Mouse (Mus musculus): ENCODE data around the gene Miip.

Miip gene

DNA sequence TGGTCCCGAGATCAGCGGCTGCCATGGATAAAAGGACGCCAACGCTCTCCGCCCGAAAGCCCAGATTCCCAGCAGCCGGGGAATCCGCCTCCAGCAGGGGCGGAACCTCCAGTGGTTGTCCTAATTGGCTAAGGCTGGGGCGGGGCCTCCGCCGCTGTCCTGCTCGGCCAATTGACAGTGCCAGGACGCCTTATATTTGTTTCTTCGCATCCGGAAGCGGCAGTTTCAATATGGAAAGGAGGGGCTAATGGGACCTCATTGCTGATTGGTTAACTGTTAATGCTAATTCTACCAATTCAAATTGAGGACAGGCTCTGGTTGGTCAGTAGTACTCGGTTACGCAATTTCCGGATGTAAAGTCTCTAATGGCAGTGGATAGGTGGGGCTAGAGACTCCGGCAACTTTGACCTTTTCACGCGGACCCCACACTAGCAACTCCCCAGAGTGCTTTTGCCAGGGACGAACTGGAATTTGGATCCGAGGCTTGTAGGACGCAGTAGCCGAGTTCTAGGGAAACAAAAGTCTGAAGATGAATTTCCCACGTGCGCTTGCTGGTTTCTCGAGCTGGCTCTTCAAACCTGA, at the start of gene Miip, which contains the start of gene Fv1:
TSS of gene Miip (minus strand) at position 367 of the 582 bp plus-strand sequence.
TSS of gene Fv1 (plus strand) at position 530 of the 582 bp plus-strand sequence.
- peak; percentile 98 for DNase-seq (ENCODE audit: extremely low read depth, low read depth, low spot score)

DNA sequence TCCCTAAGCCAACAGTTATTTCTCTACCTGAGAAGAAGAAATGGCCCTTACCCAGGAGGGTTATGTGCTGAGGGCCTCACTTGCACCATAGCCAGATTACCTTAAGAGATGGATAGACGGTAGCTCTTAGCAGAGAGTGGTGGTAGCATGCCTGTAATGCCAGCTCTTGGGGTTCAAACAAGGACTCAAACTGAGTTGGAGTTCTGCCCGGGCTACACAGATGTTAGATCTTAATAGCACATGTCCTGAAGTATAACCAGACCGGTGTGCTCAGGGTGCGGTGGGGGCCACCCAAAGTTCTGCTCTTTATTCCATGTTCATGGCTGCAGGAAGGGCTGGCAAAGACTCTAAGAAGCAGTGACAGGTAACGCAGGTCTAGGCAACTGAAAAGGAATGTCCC, 40.9 kb upstream of the Miip start:
- DNase-seq (ENCODE audit: extremely low read depth, low read depth, low spot score): no peak

DNA sequence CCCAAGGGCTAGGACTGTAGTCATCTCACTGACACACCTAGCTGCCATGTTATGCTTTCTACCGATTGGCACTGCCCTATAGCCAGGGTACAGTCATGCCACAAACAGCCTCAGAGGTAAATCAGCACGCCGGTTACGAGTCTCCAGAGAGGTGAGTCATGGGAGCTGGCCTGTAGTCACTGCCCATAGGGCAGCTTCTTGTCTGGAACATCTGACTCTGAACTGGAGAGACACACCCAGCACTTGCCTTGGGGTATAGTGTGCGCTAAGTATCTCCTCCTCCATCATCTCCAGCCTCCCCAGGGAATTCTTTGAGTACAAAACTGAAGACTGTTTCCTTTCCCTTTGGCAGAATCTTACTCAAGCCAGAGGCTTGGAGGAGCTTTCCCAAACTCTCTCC, 37.6 kb upstream of the Miip start:
- peak; percentile 37 for DNase-seq (ENCODE audit: extremely low read depth, low read depth, low spot score)

DNA sequence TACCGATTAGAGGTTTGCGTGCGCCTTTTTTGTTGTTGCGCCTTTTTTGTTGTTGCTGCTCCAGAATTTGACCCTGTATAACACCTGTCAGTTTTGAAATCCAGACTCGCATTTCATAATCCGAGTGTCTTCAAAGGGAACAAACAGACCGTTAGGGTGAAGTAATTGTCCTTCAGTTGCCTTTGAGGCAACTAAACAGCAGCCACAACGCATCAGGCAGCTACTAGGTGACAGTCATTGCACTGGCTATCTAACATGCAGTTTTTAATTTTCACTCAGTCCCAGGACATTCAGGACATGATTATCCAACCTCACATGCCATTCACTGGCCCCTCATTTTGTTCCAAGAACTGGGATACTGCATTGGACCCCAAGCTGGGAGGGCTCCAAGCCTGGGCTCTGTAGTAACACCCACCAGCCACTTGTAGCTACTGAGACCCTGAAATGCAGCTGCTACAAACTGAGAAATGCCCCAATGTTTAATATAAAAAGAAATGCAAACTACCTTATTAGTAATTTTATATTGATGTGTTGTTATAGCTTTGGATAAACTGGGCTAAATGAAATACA, 36.6 kb upstream of the Miip start:
- DNase-seq (ENCODE audit: extremely low read depth, low read depth, low spot score): peak; percentile 49

DNA sequence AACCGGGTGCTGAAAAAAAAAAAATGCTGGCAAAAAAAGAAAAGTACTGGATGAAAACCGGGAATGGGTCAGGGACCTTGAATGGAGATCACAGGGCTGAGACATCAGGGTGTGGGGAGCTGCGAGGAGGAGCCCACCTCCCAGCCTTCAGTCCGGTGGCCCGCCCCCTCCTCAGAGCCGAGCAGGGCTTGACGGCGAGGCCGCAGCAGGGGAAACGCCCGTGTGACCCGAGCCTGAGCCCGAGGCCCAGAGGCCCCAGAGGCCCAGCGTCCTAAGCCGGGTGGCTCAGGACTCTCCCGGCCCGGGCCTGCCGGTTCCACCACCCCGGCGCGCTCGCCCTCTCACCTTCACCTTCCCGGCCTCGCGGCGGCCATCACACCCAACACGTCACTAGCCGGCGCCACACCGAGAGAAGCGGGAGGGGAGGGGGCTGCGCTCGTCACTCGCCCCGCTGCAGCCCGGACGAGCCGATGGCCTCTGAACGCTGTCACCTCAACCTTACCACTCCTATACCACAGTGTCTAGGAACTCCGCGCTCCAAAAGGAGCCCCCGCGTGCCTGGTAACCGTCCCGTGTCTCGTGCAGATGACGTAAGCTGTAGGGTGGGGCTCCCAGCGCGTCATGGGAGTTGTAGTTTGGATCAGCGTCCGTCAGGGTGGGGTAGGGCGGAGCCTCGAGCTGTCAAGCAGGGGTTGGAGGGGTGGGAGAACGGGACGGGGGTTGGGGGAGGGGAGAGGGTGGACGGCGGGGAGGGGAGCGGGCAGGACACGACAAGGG, 35.9 kb upstream of the Miip start, which contains the start of gene Mfn2:
TSS of gene Mfn2 (minus strand) at position 392 of the 777 bp plus-strand sequence.
- DNase-seq (ENCODE audit: extremely low read depth, low read depth, low spot score): peak; percentile 14

DNA sequence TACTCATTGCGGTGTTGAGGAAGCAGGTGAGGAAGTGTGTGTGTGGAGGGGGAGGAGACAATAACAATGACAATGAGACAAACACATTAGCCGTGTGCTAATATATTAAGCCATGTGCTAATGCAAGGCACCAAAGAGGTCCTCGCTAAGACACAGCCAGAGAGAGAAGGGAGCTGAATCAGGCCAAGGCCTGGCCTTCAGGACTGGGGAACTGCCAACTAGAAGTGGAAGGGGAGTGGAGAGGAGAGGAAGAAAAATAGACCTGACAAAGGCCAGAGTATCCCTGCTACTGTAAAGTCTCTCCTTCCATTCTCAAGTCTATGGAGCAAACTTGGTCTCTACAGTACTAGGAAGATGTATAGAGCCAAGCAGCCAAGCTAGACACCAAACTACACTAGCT, 35.0 kb upstream of the Miip start:
- DNase-seq (ENCODE audit: extremely low read depth, low read depth, low spot score): peak; percentile 16

DNA sequence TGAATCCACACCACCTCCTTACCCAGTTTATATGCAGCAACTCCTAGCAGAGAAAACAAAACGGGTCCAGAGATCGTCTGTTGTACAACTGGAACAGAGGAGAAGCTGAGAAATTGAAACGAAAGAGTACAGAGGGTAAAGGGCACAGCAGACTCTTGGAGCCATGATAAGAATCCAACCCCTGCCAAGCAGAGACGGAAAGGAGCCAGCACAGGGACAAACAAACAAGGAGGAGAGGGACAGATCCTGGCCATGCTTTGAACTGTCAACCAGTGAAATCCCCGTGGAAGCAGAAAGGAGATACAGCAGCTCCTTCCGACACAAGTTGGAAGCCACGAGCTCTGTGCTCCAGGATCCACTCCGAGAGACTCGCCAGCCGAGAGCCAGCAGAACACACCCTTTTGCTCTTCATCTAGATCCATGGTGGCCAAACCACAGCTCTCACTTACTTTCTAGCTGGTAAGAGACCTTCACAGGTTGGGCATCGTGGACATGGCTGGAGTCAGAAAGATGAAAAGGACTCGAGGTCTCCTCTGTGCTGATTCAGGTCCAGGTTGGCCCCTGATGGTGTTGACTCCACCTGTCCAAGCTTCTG, 34.4 kb upstream of the Miip start:
- DNase-seq (ENCODE audit: extremely low read depth, low read depth, low spot score): no peak

DNA sequence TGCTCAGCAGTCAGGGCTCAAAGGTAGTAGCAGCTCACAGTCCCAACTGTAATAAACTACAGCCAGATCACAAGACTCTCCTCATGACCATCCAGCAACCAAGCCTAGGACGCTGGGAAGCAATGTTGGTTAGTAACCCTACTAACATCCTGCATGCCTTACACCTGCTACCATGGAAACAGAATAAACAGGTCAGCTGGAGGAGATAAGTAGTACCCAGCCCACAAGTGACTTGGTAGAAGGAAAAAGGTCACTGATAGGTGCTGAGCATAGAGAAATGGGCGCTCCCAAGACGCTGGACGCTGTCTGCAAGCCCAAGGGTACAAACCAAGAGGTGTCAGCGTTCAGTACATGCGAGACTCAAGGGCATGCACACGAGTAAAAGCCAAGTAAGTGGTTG, 31.8 kb upstream of the Miip start:
- DNase-seq (ENCODE audit: extremely low read depth, low read depth, low spot score): no peak

DNA sequence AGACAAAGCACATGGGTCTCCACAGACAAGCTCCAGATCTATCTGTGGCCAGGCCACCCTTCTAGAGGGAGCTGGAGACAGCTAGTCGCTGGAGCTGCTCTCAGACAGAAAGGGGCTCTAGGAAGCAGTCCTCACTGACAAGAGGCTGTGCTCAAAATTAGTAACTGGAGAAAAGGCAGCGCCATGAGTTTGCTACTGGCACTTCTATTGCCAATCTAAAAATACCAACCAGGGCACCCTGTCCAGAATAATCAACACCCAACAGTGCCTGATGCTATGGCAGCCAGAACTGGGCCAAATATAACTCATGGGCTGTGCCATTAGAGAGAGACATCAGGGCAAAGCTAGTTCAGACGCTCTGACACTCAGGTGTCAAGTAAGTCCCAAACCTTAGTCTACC, 28.7 kb upstream of the Miip start:
- DNase-seq (ENCODE audit: extremely low read depth, low read depth, low spot score): no peak

DNA sequence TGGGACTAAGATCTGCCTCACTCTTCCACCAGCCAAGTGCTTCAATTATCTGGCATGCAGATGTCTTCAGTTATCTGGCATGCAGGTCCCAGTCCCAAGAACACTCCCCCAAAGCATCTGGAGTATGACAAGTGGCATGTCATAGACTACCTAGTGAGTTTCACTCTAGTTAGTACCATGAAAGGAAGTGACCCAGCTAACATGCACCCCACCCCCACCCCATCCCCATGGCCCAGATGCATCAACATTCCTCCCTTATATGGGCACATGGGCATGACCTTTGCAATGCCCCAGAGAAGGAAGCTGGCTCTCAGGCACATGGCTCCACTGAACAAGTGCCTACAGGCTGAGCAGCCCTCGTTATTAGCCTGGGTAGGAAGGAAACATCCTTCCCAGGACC, 27.8 kb upstream of the Miip start:
- DNase-seq (ENCODE audit: extremely low read depth, low read depth, low spot score): no peak

DNA sequence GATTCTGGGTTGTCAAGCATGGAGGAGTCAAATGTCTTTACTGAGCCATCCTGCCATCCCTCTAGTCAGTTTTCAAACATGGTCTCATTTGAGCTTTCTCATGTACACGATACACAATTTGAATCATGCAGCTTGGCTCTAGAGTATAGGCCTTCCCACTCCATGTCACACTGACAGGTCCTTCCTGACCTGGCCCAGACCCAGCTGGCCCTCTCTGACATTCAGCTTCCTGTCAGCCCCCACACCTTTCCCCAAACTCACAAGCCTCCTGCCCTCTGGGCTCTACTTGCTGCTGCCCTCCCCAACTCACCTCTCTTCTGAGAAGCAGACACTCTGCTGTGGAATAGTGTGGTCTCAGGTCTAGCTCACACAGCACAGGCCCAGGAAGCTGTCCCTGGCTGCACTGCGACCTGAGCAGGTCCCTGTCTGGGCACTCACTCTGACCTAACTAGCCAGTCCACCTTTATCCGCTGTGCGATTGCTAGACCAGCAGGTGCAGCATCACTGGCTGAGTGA, 27.3 kb upstream of the Miip start:
- no peak for DNase-seq (ENCODE audit: extremely low read depth, low read depth, low spot score)

DNA sequence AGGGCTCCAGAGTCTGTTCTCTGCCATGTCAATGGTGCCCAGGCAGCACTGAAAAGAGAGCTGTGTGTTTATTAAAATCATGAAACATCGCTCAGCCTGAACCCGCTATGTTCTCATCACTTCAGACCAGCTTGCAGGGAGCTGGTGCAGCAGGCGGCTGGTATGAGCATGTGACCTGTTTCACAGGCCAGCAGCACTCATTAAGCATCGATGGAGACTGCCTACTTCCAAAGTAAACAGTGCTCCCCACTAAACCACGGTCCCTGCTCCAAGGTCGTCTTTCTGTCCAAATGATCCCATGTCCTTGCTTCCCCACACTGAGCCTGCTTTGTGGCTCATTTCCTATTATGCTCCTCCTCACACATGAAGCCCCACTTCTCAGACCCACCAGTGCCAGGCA, 21.7 kb upstream of the Miip start:
- DNase-seq (ENCODE audit: extremely low read depth, low read depth, low spot score): no peak

DNA sequence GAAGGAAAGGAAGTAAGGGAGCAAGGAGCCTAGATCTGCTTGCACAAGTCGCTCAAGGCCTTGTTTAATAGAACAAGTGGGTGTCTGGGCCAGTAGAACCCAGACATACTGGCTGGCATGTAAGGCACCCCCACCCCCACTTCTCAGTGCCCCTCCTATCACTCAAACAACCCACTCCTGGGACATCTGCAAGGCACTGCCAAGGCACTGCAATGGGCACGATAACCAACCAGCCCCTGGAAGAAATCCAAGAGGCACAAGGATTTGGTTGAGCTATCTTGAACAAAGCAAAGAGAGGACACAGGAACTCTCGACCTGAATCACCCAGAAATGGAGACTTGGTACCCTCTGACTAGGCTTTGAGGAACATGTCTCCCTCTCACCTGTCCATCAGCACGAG, 19.6 kb upstream of the Miip start:
- no peak for DNase-seq (ENCODE audit: extremely low read depth, low read depth, low spot score)

DNA sequence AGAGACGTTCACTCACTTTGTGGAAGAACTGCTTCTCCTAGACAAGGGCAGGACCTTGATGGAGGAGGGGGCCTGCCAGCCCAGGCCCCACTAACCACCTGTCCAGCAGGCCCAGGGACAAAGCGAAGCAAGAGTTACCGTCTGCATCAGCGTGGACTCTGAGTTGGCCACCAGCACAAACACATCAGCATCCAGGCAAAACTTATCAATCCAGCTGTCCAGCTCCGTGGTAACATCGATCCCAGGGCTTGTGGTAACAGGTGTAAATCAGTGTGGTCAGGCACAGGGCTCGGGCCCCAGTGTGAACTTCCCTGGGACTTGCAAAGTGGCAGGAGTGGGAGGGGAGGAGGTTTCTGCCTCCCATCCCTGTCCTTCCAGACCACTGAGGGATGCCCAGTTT, 18.7 kb upstream of the Miip start:
- DNase-seq (ENCODE audit: extremely low read depth, low read depth, low spot score): no peak

DNA sequence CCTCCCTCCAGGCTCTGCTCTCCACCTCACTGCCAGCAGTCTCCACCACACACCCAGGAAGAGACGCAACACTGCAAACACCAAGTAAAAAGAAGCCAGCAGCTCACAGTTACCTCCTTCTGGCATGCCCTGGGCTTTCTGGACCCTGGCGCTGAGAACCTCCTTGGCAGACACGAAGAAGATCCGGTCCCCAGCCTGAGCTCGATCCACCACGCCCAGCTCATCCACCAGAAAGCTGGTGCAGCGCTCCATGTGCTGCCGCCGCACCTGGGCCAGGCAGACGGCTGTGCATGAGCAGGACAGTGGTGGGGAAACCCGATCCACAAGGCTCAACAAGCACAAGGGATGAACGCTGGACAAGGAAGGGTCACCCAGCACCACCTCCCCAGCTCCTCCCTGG, 17.5 kb upstream of the Miip start:
- DNase-seq (ENCODE audit: extremely low read depth, low read depth, low spot score): no peak

DNA sequence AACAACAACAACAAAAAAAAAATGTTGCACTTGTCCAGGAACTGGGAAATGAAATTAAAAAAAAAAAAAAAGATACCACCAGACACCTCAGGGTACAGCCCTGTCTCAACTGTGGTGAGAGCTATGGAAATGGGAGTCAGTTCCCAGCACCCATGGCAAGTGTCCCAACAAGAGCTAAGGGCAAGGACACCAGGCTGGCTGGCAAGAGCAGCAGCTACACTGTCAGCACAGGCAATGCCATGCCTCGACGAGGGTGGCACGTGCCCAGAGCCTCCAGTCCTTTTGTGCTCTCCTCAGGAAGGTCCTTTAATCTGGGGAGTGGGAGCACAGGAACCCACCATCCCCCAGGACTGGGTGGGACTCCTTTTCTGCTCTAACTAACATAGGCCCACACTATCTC, 15.5 kb upstream of the Miip start:
- no peak for DNase-seq (ENCODE audit: extremely low read depth, low read depth, low spot score)

DNA sequence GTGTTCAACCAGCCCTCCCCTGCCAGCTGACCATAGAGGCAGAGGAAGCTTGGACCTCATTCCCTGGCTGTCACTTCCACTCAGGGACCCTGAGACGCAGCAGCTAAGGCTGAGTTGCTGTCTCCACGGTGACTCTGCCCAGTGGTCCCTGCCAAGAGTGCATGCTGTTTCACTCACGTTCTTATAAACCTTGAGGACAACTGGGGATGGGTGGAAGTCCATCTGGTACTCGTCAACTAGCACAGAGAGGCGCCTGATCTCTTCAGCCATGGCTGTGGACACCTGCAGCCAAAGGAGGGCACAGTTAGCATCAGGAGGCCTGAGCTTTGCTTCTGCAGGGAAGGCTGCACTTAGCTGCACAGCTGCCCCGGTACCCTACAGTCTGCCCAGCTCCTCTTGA, 14.4 kb upstream of the Miip start:
- DNase-seq (ENCODE audit: extremely low read depth, low read depth, low spot score): no peak

DNA sequence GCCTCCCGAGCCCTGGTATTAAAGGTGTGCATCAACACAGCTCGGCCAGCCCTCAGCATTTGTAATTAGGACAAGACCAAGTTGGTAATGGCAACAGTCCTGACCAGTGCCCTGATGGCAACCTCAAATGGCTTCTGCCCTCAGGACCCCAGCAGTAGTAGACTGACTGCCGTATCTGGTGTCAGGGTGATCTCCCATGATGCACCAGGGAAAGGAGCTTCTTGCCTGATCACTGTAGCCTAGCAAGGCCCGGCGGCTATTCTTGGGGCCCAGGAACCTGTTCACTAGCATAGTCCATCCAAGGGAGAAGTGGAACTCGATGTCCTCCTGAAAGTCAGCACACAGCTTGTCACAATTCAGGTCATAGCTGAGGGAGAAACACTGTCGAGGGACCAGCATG, 13.2 kb upstream of the Miip start:
- DNase-seq (ENCODE audit: extremely low read depth, low read depth, low spot score): no peak

DNA sequence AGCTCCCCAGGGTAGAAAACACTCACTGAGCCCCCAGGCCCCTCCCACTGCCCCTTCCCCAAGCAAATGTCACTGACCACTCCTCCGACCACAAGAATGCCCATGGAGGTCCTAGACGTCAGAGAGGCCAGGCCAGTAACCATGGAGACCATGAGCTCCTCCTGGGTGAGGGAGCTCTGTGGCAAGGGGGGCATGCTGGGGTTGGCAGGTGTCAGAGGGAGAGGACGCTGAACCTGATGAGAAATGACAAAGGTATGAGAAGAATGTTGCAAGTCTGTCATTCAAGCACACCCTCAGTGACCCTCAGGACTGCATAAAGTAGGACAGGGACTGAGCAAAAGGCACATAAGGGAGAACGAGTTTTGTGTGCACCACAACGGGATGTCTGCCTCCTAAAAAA, 11.2 kb upstream of the Miip start:
- DNase-seq (ENCODE audit: extremely low read depth, low read depth, low spot score): no peak

DNA sequence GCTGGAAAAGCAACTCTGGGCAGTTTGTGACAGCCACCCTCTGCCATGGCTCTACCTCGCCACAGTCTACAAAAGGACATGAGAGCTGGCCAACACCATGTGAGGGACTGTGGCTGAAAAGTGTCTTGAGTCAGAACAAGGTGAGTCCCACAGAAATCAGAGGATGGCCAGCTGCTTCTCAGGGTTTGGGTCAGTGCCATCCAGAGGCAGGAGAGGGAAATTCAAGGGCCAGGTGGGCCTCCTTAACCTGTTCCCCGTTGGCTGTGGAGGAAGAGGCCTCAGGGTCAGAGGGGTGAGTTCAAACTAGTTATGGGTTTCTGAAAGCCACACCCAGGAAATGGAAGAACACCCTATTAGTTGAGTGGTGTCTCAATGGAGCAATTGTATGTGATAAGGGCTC, 10.8 kb upstream of the Miip start:
- no peak for DNase-seq (ENCODE audit: extremely low read depth, low read depth, low spot score)

DNA sequence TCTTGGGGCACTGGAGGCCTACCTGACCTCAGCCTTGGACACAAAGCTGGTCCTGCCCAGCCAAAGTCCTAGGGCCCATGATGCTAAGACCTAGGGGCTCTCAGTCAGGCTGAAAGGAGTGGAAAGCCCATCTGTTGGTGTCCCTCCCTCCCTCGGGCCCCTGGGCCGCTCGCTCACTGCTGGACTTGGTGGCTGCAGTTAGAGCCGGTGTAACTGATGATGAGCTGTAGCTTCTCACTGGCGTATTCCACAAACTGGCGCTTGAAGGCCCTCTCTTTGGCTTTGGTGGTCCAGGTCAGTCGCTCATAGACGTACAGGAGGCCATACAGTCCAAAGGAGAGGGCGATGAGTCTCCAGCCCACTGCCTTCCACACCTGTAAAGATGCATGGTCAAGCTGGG, 9.9 kb upstream of the Miip start:
- DNase-seq (ENCODE audit: extremely low read depth, low read depth, low spot score): no peak

All from fat pad, adult 2 months (tissue).